Mouse (Mus musculus): Measurements from ENCODE around the gene Gm15091. TPM values are rescaled to one million over a fixed set of nuclear protein-coding genes. Genes with fewer than 3 reads are reported as not detected.
"Not testable (repeated sequence)": the region's sequence is repeated elsewhere in the genome, so short reads cannot be mapped to it uniquely, and the experiment has no call there.

The Gm15091 gene
- total RNA-seq (2017): not detected in 2 replicates

DNA sequence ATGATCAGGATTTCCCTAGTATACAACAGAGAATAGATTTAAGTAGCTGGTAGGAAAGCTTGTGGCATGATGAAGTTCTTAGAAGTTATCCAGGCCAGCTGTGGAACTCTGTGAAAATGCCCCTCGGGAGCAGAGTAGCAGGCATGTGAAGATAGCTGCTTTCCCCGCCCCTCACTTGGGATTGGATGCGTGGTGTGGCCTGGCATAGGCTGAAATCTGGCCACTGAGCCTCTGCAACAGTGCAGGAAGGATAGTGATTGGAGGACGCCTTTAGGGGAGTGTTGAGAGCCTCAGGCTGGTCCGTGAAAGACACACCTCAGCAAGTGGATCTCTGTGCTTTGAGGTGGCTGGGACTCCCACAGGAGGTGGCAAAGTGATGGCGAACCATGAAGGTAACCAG, at the start of gene Gm15091:
Gm15091 (plus strand) TSS at position 301 of the 400 bp plus-strand sequence.
- ATAC-seq (ENCODE audit: extremely low read depth, insufficient number of reproducible peaks, low FRiP score, poor library complexity, severe bottlenecking): not testable (repeated sequence)

Other genes starting within 250 kb of the Gm15091 start
- gene Gm15097, start 157.2 kb upstream of the Gm15091 start, total RNA-seq (2017): not detected in 2 replicates

All from neutrophil, adult 5-6 weeks (primary cell).